Mouse (Mus musculus): ENCODE measurements around the gene Gm47985.
"Not testable (repeated sequence)": the region's sequence is repeated elsewhere in the genome, so short reads cannot be mapped to it uniquely, and the experiment has no call there.

Gene Gm47985

DNA sequence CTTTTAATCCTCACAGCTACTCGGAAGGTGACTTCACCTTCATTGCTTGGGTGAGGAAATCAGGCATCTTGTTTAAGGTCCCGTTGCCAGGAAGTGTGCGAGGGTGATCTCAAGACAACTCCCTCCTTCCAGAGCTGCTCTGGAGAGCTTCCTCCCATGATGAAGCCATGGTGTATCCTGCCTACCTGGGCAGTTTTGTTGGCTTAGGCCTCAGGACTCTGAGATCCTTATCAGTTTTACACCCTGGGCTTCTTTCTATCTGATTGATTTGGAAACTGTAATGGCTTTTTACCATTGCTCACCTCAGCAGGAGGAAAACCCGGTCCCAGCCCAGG, 4.4 kb upstream of the Gm47985 start:
- DNase-seq (ENCODE audit: low spot score) = no peak

DNA sequence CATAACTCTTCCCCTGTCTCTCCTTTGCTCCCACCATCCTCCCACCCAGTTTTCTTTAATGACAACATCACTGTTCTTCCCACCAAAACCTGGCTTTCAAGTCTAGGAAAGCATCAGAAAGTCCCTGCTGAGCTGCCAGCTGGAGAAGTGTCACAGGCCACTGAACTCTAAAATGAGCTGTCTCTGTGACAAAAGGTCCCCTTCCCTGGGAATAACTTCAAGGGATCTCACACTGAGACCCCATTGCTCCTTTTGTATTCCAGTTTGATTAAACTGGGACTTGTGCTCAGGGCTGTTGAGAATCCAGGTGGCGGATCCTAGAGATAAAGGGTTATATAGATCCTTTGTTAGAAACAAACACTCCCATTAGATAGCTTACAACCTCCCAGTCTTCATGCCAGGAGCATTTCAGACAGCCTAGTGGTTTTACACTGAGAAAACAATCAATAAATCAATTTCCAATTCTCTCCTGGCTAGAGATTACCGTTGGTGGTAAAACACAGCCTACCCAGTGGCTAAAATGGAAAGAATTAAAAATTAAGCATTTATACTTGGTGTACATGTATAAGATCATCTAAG, 3.7 kb upstream of the Gm47985 start:
- DNase-seq (ENCODE audit: low spot score) = no peak

DNA sequence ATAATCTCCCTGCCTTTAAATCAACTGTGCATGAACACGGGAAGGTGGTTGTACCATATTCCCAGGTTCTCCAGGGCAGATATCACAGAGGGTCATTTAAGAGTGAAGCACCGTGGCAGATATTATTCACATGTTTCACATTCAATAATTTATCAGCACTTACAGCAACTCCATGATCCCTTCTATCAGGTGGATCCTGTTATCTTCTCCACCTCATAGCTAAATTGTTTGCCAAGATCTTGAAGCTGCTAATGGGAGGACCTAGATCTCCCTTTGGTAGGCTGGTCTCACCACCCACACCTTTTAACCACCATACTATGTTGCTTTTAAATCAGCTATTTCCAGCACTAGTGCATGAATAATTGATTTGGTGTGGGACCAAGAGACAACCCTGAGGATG, 2.2 kb upstream of the Gm47985 start:
- DNase-seq (ENCODE audit: low spot score) = no peak

DNA sequence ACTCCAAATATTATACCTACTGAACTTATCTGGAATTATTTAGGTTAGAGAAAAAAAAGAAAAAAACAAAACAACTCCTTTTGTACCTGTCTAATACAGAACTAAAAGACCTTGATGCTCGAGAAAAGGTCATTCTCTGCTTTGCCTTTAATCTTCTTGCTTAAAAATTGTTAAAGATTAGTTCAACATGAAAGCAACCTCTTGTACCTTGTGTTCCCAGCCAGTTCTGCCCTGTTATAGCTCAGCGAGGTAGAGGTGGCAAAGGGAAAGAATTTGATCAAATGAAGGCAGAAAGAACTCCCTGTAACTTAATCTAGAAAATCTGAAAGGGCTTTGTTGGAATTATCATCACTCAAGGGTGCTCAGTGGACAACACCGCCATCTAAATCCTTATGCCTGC, 3.8 kb downstream of the Gm47985 start:
- not testable (repeated sequence) for DNase-seq (ENCODE audit: low spot score)

DNA sequence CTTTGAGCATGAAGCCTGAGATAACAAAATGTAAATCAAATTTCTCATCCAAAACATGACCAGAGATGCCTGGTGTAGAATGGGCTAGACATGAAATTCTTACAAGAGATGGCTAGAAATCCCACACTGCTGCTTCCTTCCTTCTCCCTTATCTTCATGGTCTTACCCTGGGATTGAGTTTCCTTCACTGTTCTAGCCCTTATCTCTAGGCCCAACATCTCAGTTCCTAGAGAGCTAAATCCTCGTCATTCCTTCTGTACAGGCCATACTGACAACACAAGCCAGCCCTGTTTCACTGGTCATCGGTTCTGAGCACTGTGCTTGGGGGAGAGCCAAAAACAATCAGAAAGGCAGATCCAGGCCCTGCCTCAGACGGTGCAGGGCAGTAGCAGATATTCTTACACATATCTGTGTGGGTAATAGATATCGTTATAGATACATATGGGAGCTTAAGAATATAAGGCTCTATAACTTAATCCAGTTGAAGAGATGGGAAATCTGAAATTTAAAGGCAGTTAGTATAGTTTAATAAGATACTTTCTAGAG, 4.6 kb downstream of the Gm47985 start:
- not testable (repeated sequence) for DNase-seq (ENCODE audit: low spot score)

DNA sequence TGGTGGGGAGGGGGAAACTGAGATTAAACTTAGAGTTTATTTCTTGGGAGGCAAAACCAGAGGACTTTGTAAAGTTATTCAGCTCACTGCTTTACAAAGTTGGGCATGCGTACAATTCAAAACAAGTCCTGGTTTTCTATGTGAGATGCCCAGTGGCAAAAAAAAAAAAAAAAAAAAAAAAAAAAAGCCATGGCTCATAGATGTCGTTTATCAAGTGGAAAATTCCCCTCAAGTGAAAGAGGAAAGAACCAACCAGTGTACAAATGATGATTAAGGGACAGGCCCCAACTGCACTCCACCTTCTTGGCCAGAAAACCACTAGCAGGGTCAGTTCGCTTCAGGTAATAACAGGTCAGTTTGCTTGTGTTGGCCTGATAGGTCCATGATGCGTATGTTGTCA, 6.1 kb downstream of the Gm47985 start:
- DNase-seq (ENCODE audit: low spot score) = no peak

DNA sequence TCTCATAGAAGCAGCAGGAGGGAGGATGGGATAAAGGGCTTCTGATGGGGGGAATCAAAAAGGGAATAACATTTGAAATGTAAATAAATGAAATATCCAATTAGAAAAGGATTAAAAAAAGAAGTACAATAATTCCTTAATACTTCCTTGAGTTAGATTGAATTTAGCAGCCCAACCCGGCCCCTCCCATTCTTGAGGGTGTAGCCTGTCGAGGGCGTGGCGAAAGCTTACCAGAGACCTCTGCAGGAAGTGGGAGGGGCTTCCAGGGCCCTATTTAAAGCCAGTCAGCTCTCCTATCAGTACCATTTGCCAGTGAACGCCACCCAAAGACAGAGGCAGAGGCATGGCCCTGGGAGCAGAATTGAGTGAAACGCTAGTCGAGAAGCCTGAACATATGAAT, 9.7 kb downstream of the Gm47985 start, which contains the start of gene Gm8947:
TSS of gene Gm8947 (plus strand) at position 302 of the 400 bp plus-strand sequence.
- not testable (repeated sequence) for DNase-seq (ENCODE audit: low spot score)

DNA sequence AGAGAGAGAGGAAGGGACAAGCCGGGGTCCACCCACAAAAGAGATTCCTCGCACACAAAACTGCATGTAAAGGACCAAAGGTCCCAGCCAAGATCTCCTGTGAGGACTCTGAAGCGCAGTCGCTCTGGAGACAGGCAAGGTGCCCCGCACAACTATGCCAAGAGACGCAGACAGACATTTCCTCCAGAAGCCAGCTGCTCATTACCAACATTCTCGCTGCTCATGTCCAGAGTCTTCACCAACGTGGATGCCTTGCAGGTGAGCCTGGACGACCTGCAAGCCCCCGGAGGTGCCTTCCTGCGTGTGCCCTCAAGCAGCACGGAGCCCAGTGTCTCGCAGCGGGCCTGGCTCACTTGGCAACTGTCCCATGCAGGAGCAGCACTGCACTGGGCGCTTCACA, 10.4 kb downstream of the Gm47985 start:
- not testable (repeated sequence) for DNase-seq (ENCODE audit: low spot score)

DNA sequence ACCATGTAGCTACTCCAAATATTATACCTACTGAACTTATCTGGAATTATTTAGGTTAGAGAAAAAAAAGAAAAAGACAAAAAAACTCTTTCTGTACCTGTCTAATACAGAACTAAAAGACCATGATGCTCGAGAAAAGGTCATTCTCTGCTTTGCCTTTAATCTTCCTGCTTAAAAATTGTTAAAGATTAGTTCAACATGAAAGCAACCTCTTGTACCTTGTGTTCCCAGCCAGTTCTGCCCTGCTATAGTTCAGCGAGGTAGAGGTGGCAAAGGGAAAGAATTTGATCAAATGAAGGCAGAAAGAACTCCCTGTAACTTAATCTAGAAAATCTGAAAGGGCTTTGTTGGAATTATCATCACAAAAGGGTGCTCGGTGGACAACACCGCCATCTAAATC, 13.6 kb downstream of the Gm47985 start:
- DNase-seq (ENCODE audit: low spot score) = not testable (repeated sequence)

DNA sequence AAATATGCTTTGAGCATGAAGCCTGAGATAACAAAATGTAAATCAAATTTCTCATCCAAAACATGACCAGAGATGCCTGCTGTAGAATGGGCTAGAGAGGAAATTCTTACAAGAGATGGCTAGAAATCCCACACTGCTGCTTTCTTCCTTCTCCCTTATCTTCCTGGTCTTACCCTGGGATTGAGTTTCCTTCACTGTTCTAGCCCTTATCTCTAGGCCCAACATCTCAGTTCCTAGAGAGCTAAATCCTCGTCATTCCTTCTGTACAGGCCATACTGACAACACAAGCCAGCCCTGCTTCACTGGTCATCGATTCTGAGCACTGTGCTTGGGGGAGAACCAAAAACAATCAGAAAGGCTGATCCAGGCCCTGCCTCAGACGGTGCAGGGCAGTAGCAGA, 14.4 kb downstream of the Gm47985 start:
- not testable (repeated sequence) for DNase-seq (ENCODE audit: low spot score)

DNA sequence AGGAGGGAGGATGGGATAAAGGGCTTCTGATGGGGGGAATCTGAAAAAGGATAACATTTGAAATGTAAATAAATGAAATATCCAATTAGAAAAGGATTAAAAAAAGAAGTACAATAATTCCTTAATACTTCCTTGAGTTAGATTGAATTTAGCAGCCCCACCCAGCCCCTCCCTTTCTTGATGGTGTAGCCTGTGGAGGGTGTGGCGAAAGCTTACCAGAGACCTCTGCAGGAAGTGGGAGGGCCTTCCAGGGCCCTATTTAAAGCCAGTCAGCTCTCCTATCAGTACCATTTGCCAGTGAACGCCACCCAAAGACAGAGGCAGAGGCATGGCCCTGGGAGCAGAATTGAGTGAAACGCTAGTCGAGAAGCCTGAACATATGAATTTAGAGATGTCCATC, 15.8 kb downstream of the Gm47985 start, which contains the start of gene Gm47995:
TSS of gene Gm47995 (plus strand) at position 329 of the 400 bp plus-strand sequence.
- not testable (repeated sequence) for DNase-seq (ENCODE audit: low spot score)

DNA sequence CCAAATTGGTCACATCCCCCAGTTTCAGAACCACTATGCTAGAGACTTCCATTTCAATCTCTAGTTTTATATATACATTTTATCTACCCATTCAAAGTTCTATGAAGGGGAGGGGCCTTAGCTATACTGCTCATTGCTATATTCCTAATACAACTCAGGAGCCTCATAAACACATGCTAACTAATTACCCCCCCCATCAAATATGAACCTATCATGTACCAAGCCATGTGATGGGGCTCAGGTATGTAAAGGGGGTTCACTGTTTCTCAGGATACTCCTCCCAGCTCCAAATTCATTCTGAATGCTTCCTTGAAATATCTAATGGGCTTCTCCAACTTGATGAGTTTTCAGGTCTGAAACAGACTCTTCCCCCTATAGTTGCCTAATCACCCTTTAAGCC, 18.3 kb downstream of the Gm47985 start:
- DNase-seq (ENCODE audit: low spot score) = not testable (repeated sequence)

DNA sequence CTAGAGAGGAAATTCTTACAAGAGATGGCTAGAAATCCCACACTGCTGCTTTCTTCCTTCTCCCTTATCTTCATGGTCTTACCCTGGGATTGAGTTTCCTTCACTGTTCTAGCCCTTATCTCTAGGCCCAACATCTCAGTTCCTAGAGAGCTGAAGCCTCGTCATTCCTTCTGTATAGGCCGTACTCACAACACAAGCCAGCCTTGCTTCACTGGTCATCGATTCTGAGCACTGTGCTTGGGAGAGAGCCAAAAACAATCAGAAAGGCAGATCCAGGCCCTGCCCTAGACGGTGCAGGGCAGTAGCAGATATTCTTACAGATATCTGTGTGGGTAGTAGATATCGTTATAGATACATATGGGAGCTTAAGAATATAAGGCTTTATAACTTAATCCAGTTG, 20.4 kb downstream of the Gm47985 start:
- not testable (repeated sequence) for DNase-seq (ENCODE audit: low spot score)

DNA sequence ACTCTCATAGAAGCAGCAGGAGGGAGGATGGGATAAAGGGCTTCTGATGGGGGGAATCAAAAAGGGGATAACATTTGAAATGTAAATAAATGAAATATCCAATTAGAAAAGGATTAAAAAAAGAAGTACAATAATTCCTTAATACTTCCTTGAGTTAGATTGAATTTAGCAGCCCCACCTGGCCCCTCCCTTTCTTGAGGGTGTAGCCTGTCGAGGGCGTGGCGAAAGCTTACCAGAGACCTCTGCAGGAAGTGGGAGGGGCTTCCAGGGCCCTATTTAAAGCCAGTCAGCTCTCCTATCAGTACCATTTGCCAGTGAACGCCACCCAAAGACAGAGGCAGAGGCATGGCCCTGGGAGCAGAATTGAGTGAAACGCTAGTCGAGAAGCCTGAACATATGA, 21.5 kb downstream of the Gm47985 start, which contains the start of gene 3110040M04Rik:
TSS of gene 3110040M04Rik (plus strand) at position 304 of the 400 bp plus-strand sequence.
- not testable (repeated sequence) for DNase-seq (ENCODE audit: low spot score)

DNA sequence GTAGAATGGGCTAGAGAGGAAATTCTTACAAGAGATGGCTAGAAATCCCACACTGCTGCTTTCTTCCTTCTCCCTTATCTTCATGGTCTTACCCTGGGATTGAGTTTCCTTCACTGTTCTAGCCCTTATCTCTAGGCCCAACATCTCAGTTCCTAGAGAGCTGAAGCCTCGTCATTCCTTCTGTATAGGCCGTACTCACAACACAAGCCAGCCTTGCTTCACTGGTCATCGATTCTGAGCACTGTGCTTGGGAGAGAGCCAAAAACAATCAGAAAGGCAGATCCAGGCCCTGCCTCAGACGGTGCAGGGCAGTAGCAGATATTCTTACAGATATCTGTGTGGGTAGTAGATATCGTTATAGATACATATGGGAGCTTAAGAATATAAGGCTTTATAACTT, 26.2 kb downstream of the Gm47985 start:
- not testable (repeated sequence) for DNase-seq (ENCODE audit: low spot score)

DNA sequence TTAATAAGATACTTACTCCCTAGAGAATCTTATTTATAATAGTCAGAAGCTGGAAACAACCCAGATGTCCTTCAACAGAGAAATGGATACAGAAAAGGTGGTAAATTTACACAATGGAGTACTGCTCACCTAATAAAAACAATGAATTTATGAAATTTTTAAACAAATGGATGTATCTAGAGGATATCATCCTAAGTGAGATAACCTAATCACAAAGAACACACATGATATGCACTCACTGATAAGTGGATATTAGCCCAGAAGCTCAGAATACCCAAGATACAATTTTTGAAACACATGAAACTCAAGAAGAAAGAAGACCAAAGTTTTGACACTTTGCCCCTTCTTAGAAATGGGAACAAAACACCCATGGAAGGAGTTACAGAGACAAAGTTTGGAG, 26.6 kb downstream of the Gm47985 start:
- DNase-seq (ENCODE audit: low spot score) = not testable (repeated sequence)

DNA sequence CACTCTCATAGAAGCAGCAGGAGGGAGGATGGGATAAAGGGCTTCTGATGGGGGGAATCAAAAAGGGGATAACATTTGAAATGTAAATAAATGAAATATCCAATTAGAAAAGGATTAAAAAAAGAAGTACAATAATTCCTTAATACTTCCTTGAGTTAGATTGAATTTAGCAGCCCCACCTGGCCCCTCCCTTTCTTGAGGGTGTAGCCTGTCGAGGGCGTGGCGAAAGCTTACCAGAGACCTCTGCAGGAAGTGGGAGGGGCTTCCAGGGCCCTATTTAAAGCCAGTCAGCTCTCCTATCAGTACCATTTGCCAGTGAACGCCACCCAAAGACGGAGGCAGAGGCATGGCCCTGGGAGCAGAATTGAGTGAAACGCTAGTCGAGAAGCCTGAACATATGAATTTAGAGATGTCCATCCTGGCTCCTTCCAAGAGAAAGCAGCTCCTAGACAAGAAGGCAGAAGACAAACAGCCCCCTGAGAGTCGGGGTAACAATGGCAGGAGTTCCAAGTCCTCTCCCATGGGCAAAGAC, 27.6 kb downstream of the Gm47985 start, which contains the start of gene Gm47996:
TSS of gene Gm47996 (plus strand) at position 308 of the 532 bp plus-strand sequence.
- not testable (repeated sequence) for DNase-seq (ENCODE audit: low spot score)

DNA sequence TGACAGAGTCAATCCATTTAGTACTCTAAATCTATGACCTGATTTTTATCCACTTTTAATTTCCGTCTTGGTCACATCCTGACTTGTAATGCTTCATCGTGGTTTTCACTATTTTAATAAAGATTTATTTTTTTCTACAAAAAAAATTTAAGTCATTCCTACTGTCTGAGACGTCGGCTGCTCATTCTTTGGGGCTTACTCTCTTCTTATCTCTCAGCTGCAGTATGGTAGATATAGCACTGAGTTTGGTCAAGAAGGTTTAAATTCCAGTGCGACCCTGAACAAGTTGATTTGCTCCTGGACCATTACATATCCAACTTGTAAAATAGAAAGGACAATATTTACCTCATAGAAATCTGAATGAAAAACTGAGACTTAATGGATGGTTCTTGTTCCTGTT, 29.3 kb downstream of the Gm47985 start:
- DNase-seq (ENCODE audit: low spot score) = not testable (repeated sequence)

DNA sequence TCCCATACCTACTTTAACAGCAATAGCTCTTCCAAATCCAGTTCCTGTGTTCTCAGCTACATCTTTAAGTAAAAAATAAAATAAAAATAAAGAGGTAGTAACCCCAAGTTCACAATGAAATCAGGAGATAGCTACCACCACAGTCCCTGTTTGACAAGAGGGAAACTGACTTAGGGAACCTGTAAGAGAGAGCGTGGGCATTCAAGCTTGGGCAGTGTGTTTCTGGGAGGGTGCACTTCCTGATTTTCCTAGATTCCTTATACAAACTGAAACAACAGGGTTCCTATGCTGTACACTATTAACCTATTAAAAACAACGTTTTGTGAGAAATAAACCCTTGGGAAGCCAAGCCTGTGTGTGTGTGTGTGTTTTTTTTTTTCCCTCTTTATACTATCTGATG, 32.5 kb downstream of the Gm47985 start:
- no peak for DNase-seq (ENCODE audit: low spot score)

DNA sequence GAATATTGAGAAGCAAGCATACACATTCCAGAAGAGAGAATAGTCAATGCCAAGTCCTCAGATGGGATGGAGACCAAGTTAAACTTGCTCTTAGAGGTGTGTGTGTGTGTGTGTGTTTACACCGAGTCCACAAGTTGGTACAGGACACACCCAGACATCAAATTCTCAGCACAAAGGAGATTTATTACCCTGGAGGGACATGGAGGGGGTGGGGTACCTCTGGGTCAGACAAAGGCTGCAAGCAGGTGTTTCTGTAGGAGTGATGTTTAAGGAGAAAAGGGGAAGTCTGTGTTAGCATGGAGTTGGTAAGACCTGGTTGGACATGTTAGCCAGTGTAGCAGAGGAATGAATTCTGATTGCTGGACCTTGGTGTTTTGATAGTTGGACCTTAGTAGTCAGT, 33.6 kb downstream of the Gm47985 start:
- no peak for DNase-seq (ENCODE audit: low spot score)

DNA sequence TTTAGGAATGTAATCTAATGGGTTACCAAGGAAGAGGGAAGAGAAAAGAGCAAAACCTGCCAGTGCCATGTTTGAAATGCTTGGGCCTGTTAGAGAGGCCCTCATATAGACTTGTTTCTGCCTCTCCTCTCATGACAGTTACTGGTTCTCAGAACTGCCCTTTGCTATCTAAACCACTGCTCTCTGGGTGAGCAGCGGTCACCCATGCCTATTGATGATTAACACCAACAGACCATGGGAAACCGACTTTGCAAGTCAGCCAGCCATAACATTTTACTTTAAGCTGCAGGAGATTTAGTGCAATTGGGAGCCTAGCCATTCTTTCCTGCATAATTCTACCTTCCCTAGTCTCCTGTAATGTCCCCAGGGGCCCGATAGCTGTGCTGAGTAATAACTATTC, 34.1 kb downstream of the Gm47985 start:
- no peak for DNase-seq (ENCODE audit: low spot score)

DNA sequence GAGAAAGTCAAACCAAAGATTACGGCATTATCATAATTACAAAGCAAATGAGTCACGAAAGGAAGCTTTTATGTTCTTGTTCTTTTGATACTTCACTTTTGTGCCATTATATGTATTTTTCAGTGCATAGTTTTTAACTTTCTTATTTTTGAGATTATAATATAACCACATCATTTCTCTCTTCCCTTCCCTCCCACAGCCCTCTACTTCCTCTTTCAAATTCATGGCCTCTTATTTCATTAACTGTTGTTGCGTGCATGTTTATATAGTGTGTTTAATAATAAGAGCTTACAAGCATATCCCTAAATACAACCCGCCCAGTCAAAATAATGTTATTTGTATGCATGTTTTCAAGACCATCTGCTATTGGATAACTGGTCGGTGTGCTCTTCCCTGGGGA, 36.7 kb downstream of the Gm47985 start:
- no peak for DNase-seq (ENCODE audit: low spot score)

DNA sequence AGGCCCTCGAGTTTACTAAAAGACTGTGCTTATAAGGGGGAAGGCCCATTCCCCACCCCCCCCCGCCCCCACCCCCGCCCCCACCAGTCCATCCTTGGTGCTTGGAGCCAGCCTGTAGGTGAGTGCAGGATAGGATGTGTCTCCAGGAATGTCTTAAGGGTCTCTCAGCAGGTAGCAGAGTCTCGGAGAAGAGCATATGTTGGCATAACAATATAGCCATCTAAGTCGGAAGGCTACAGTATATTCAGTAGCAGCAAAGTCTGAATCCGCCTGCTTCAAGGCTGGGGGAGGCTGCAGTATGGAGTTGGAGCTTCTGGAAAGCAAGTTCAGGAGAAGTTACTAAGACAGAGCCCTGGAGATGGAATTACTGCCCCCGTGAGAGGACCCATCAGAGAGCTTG, 37.8 kb downstream of the Gm47985 start:
- DNase-seq (ENCODE audit: low spot score) = no peak

All from ovary, postnatal 14 days (tissue).